Mouse (Mus musculus) forebrain, embryonic 14.5 days (tissue): ENCODE measurements around the gene 2810021J22Rik. TPM values are rescaled to one million over a fixed set of nuclear protein-coding genes. Genes with fewer than 3 reads are reported as not detected.

Source experiments
- ATAC-seq: fragments of 200-750 bp; cut with Nextera tagmentation; 2 replicates; pipeline ENCODE4 v1.8.0; 2017; ENCODE audit warnings: mild to moderate bottlenecking, moderate library complexity
- DNase-seq: peaks from one replicate; pipeline ENCODE4 v3.0.0-alpha.2; 2015; ENCODE audit warnings: low spot score
- H3K27ac ChIP-seq: fragments of 300-500 bp; sonication (generic); 2 replicates; pipeline ENCODE4 v1.5.1; 2014; ENCODE audit warnings: low read depth, mild to moderate bottlenecking, control low read depth, low read length, moderate library complexity
- H3K27me3 ChIP-seq: fragments of 300-500 bp; sonication (generic); replicated peaks from 2 replicates; pipeline ENCODE4 v1.6.1; 2014; ENCODE audit warnings: low read length, control low read depth, mixed read lengths; ENCODE audit not compliant: control insufficient read depth, insufficient read depth
- H3K36me3 ChIP-seq: fragments of 300-500 bp; sonication (generic); 2 replicates; pipeline ENCODE4 v1.6.1; 2014; ENCODE audit warnings: low read length, control low read depth; ENCODE audit not compliant: control insufficient read depth, insufficient read depth
- H3K4me1 ChIP-seq: fragments of 300-500 bp; sonication (generic); 2 replicates; pipeline ENCODE4 v1.6.1; 2014; ENCODE audit warnings: antibody characterized with exemption, low read length, control low read depth; ENCODE audit not compliant: control insufficient read depth, insufficient read depth
- H3K4me2 ChIP-seq: fragments of 300-500 bp; sonication (generic); 2 replicates; pipeline ENCODE4 v1.6.1; 2014; ENCODE audit warnings: mild to moderate bottlenecking, control low read depth, low read length
- H3K4me3 ChIP-seq: fragments of 300-500 bp; sonication (generic); 2 replicates; pipeline ENCODE4 v1.5.1; 2014; ENCODE audit warnings: low read depth, low read length, control low read depth
- H3K9ac ChIP-seq: fragments of 300-500 bp; sonication (generic); 2 replicates; pipeline ENCODE4 v1.6.1; 2014; ENCODE audit warnings: mild to moderate bottlenecking, low read length, control low read depth, moderate library complexity
- H3K9me3 ChIP-seq: fragments of 300-500 bp; sonication (generic); replicated peaks from 2 replicates; pipeline ENCODE4 v1.6.1; 2016; ENCODE audit warnings: low read length, control low read depth, mixed read lengths; ENCODE audit not compliant: control insufficient read depth
- WGBS: fragments of 180-500 bp; shearing (Covaris S2); extraction: QIAGEN DNeasy Blood & Tissue Kit; methylation state at CpG from one replicate; pipeline ENCODE4 v1.1.7; 2014; 5-methylcytosine and 5-hydroxymethylcytosine counted together
- polyA plus RNA-seq: library from polyadenylated mRNA; unstranded; fragments of >200 nt; fragmentation: Nextera tagmentation; extraction: Ambion mirVana; gene quantifications from 2 replicates; pipeline ENCODE4 v1.2.1, GENCODE M21; 2014

Gene 2810021J22Rik
- polyA plus RNA-seq, 1 experiment from 2014 or later = 11.9 TPM

DNA sequence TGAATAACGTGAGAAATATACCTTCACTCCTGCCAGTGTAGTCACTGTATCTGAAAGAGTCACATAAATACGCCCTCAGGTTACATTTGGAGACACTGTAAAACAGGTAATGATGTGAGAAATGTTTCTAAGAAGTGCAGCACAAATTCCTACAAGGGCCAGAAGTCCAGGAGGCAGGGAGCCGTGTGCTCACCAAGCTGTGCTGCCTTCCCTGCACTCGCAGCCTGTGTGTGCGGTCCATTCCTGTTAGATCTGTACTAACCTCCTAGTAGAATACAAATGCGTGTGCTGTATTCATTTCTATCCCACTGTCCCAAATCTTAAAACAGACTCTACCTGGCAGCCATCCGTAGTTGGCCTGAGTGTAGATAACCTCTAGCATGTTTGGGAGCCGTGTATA, 6.3 kb upstream of the 2810021J22Rik start:
- Histone ChIP-seq H3K36me3 (peaks cover 53% of the 10 kb centered on the region), H3K4me2 (no peak overlapping the region), H3K4me1 (no peaks in the 10 kb centered on the region), H3K9ac (no peak overlapping the region), H3K27me3 (no peaks in the 10 kb centered on the region), H3K27ac (no peak overlapping the region), H3K9me3 (peaks cover 2% of the 10 kb centered on the region; the same call in 1 of the 2 replicates), H3K4me3 (no peak overlapping the region)
- DNase-seq (no peak), ATAC-seq (no peak)
- WGBS = 97% methylated on average over 8 of the region's 8 CpGs

DNA sequence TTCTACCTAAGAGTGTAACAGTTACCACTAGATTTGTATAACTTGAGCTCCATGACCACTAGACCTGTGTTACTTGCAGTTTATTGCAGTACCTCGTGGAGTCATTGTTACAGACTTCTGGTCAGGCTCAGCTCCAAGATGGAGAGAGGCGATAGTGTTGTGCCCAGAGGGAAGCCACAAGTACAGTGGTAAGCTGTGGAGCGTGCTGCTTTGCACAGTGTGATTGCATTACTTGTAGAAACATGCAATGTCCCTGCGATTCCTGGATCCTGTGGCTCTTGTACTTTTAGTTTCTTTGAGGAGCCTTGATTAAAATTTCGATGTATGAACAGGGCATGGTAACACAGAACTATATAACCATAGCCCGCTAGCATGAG, 926 bp downstream of the 2810021J22Rik start:
- H3K4me3 ChIP-seq = peak overlapping the region; percentile 66
- peaks cover 6% of the 10 kb centered on the region; the same call in 1 of the 2 replicates for H3K4me1 ChIP-seq
- H3K9ac ChIP-seq = peak overlapping the region; percentile 85; the same call in 1 of the 2 replicates
- 81% methylated on average over 6 of the region's 6 CpGs for whole genome bisulfite sequencing
- peak overlapping the region; percentile 78 for H3K4me2 ChIP-seq
- H3K27ac ChIP-seq = no peak overlapping the region
- DNase-seq (no peak), ATAC-seq (no peak)
- H3K9me3 ChIP-seq = no peaks in the 10 kb centered on the region
- peaks cover 29% of the 10 kb centered on the region for H3K36me3 ChIP-seq
- H3K27me3 ChIP-seq = no peaks in the 10 kb centered on the region

DNA sequence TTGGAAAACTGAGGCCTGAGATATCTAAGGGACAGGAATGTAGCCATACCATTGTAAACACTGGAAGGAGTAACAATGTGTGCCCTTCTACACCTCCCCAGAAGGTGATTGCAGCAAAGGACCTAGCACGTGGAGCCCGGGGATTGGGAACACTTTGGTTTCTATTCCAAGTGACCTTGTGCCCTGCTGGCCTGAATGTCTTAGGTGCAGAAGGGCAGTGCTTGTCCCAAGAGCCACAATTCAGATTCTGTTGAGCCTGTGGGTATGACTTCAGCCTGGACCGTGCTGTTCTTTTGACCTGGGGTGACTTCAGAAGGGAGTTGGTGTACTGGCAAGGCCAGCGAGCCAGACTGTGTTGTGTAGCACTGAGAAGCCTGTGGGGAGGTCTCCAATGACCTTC, 3.9 kb downstream of the 2810021J22Rik start:
- H3K9ac ChIP-seq = no peak overlapping the region
- H3K27ac ChIP-seq = no peak overlapping the region
- no peak overlapping the region for H3K4me3 ChIP-seq
- WGBS = 91% methylated on average over 4 of the region's 4 CpGs
- ATAC-seq (no peak), DNase-seq (no peak)
- no peaks in the 10 kb centered on the region for H3K27me3 ChIP-seq
- peaks cover 6% of the 10 kb centered on the region; the same call in 1 of the 2 replicates for H3K4me1 ChIP-seq
- H3K4me2 ChIP-seq = no peak overlapping the region
- peaks cover 31% of the 10 kb centered on the region for H3K36me3 ChIP-seq
- H3K9me3 ChIP-seq = no peaks in the 10 kb centered on the region

DNA sequence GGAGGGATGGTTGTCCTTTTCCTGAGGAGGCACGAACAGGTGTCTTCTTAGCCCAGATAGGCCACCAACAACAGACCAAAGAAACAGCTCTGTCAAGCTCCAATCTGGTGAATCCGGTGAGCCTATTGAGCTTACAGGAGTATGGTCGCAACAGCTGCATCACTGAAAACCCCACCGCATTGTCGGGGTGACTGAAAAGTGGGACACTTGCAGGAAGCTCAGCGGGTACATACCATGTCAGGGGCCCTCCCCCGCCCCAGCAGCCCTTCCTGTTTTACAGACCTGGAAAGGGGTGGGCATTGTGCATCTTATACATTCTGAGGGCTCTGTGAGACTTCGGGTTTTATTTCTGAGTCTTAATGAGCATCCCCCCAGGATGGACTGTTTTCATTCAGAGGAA, 16.7 kb downstream of the 2810021J22Rik start:
- ATAC-seq = no peak
- DNase-seq = no peak
- Histone ChIP-seq H3K4me2 (no peak overlapping the region), H3K27ac (no peak overlapping the region), H3K36me3 (peaks cover 39% of the 10 kb centered on the region), H3K4me3 (no peak overlapping the region), H3K27me3 (no peaks in the 10 kb centered on the region), H3K9me3 (no peaks in the 10 kb centered on the region), H3K9ac (no peak overlapping the region), H3K4me1 (no peaks in the 10 kb centered on the region)
- WGBS = 87% methylated on average over 8 of the region's 8 CpGs

DNA sequence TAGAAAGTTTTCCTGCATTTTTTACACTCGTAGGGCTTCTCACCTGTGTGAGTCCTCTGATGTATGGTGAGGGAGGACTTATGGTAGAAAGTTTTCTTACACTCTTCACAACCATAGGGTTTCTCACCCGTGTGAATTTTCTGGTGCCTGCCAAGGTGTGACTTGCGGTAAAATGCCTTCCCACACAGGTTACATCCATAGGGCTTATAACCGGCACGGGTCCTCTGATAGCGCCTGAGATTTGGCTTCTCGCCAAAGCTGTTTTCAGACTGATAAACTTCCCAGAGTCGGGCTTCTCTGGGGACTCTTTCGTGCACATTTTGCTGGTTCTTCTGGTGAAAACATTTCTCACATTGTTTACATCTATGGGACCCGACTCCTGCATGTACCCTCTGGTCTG, 23.5 kb downstream of the 2810021J22Rik start:
- WGBS = 91% methylated on average over 10 of the region's 10 CpGs
- DNase-seq (no peak), ATAC-seq (no peak)
- Histone ChIP-seq H3K9me3 (no peaks in the 10 kb centered on the region), H3K36me3 (peaks cover 59% of the 10 kb centered on the region), H3K9ac (no peak overlapping the region), H3K4me2 (no peak overlapping the region), H3K4me1 (no peaks in the 10 kb centered on the region), H3K4me3 (no peak overlapping the region), H3K27ac (no peak overlapping the region), H3K27me3 (no peaks in the 10 kb centered on the region)

DNA sequence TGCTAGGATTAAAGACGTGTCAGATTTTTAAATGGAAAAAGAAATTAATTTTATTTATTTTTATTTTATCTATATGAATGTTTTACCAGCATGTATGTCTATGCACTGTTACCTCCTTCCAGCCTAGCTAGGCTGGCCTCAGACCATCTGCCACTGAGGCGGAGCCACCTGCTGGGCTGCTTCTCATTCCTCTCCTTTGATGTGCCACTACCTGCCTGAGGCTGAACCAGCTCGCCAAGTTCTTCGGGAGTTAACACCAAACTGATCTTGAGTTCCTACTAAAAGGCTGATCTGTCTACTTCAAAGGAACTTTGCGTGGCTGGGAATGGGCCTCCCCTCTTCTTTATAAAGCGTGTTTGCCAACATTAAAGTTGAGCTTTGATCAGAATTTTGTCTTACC, 27.4 kb downstream of the 2810021J22Rik start:
- DNase-seq = no peak
- Histone ChIP-seq H3K9me3 (no peaks in the 10 kb centered on the region), H3K9ac (no peak overlapping the region), H3K36me3 (peaks cover 77% of the 10 kb centered on the region), H3K4me2 (no peak overlapping the region), H3K4me1 (no peaks in the 10 kb centered on the region), H3K4me3 (no peak overlapping the region), H3K27ac (no peak overlapping the region), H3K27me3 (no peaks in the 10 kb centered on the region)
- 76% methylated on average over 6 of the region's 6 CpGs for WGBS
- ATAC-seq = no peak

DNA sequence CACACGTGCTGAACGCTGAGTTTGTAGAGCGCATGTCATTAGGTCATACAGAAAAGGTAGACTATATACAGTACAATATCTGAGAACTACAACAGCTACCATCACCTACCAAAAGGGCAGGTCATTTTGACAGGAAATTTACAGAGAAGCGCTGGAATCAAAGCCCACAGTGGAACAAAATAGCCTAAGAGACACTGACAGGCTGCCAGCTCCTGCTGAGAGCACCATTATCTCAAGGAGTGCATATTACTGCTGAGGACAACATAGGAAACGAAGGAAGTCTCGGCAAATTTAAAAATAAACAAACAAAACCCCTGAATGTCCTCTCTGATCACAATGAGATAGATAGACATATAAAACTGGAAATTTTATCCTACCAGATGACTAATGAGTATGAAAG, 30.5 kb downstream of the 2810021J22Rik start:
- no peaks in the 10 kb centered on the region for H3K27me3 ChIP-seq
- no peaks in the 10 kb centered on the region for H3K9me3 ChIP-seq
- 89% methylated on average over 6 of the region's 6 CpGs for WGBS
- H3K4me2 ChIP-seq = no peak overlapping the region
- H3K4me1 ChIP-seq = no peaks in the 10 kb centered on the region
- ATAC-seq (no peak), DNase-seq (no peak)
- no peak overlapping the region for H3K9ac ChIP-seq
- H3K4me3 ChIP-seq = no peak overlapping the region
- H3K27ac ChIP-seq = no peak overlapping the region
- peaks cover 72% of the 10 kb centered on the region for H3K36me3 ChIP-seq

DNA sequence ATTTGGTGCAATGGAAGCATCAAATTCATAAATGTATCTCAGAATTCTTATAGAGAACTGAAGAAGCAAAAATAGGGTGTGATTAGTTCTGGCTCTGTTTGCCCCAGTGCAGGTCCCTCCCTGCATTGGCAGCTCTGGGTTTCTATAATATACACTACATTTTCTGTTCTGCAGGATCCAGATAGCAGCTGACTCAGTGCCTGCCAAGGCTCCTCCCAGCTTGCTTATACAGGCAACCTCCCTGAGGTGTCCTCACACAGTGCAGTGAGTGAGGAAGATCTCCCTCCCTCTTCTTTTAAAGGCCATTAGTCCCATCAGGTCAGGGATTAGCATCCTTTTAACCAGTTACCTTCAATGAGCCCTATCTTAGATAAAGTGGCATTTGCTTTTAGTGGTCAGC, 34.1 kb downstream of the 2810021J22Rik start:
- H3K4me1 ChIP-seq = peaks cover 7% of the 10 kb centered on the region

DNA sequence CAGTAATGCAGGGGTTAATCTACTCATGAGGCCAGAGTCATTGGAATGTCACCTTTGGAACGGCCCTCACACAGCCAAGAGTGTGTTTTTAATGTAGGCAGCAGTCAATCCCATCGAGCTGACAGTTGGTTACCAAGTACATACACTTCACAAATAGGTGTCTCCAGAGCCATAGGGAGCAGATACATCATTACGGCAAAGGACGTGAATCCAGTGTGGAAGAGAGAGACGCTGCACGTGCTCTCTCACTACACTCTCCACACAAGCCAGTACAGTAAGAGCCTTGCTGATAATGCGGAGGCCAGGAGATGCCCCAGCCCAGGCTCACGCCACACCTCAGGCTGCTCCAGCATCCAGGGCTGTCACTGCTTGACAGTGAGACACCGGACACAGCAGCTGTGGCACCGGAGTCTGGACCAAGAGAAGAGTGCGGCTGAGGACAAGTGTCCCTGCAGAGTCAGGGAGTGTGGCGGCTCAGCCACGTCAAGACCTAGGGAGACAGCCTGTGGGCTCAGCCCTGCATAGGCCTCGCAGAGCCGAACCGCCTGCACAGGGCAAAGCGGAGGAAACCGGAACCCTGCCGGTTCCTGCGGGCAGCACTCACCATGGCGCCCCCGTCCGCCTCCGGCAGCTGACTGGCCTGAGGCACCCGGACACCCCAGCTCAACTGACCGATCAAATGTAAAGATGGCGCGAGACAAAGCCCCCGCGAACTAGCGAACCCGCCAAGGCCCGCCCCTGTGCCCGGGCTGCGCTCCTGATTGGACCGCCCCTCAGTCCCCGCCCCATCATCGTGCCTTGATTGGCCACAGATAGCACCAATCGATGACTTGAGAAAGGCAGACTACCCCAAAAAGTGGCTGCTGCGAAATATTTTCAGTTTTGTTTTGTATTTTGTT, 36.7 kb downstream of the 2810021J22Rik start, which contains the start of gene Zfp39:
Gene Zfp39, minus strand, starts transcription at position 715 of the 899 bp plus-strand sequence.
- peak within 1 kb of the TSS; percentile 85 for H3K4me2 ChIP-seq
- peak; percentile 100 for ATAC-seq

More for the DNA sequence above, 34.1 kb downstream of the 2810021J22Rik start:
- DNase-seq (no peak), ATAC-seq (no peak)
- no peak overlapping the region for H3K4me2 ChIP-seq
- H3K27me3 ChIP-seq = no peaks in the 10 kb centered on the region
- H3K9ac ChIP-seq = no peak overlapping the region
- H3K27ac ChIP-seq = no peak overlapping the region
- H3K9me3 ChIP-seq = no peaks in the 10 kb centered on the region
- peaks cover 47% of the 10 kb centered on the region for H3K36me3 ChIP-seq
- H3K4me3 ChIP-seq = no peak overlapping the region

More for the DNA sequence above, 36.7 kb downstream of the 2810021J22Rik start, which contains the start of gene Zfp39:
- peak within 1 kb of the TSS; percentile 64; the same call in 1 of the 2 replicates for H3K27ac ChIP-seq
- DNase-seq = peak; percentile 95
- H3K27me3 ChIP-seq = no peaks in the 10 kb centered on the region
- WGBS = under 1% methylated on average over 40 of the region's 40 CpGs
- H3K9ac ChIP-seq = peak within 1 kb of the TSS; percentile 92
- peak within 1 kb of the TSS; percentile 78 for H3K4me3 ChIP-seq
- H3K36me3 ChIP-seq = peaks cover 27% of the 10 kb centered on the region
- H3K4me1 ChIP-seq = peaks cover 7% of the 10 kb centered on the region
- H3K9me3 ChIP-seq = no peaks in the 10 kb centered on the region
